Mouse (Mus musculus): ENCODE measurements around the gene Lad1. TPM values are rescaled to one million over a fixed set of nuclear protein-coding genes. Genes with fewer than 3 reads are reported as not detected.

The Lad1 gene
- polyA plus RNA-seq, 1 experiment: 0.46 TPM

- H3K4me2 ChIP-seq (ENCODE audit: low read depth): peak within 1 kb of the TSS; percentile 89
- peak within 1 kb of the TSS; percentile 42 for H3K4me3 ChIP-seq
- peaks cover 36% of the 10 kb centered on the region for H3K79me2 ChIP-seq (ENCODE audit: control insufficient read depth, insufficient read depth)
- TF ChIP-seq MAX (IDR thresholded peaks at IDR 0.05; ENCODE audit: low read depth) (no peak), MYOD1 (IDR thresholded peaks at IDR 0.05; ENCODE audit: control insufficient read depth in 1 of 3, insufficient read length in 2 of 3, low read depth in 2 of 3) (peak; percentile 39 to 85 (median 67)), TCF3 (IDR thresholded peaks at IDR 0.05; ENCODE audit: insufficient read length, low read depth) (peak; percentile 57), REST (IDR thresholded peaks at IDR 0.05; ENCODE audit: insufficient read depth, insufficient read length) (no peak), POLR2AphosphoS2 (IDR thresholded peaks at IDR 0.05; ENCODE audit: insufficient read length, low read depth) (peak; percentile 94), TCF12 (IDR thresholded peaks at IDR 0.05; ENCODE audit: insufficient read depth, poor library complexity, severe bottlenecking) (peak; percentile 87), USF1 (IDR thresholded peaks at IDR 0.05; ENCODE audit: low read depth) (no peak), CEBPB (IDR thresholded peaks at IDR 0.05; ENCODE audit: insufficient read depth, poor library complexity, severe bottlenecking) (no peak), POLR2A (IDR thresholded peaks at IDR 0.05; ENCODE audit: insufficient read length, low read depth) (peak; percentile 91), E2F4 (IDR thresholded peaks at IDR 0.05; ENCODE audit: insufficient read depth) (no peak), MYOG (IDR thresholded peaks at IDR 0.05; ENCODE audit: control insufficient read depth in 1 of 3, insufficient read depth in 1 of 3, insufficient read length in 2 of 3, low read depth in 2 of 3) (peak in 2 of 3 experiments; percentile 1 to 98), SRF (IDR thresholded peaks at IDR 0.05; ENCODE audit: control insufficient read depth, insufficient read length, low read depth) (peak; percentile 94)
- H3K27me3 ChIP-seq (ENCODE audit: control insufficient read depth, insufficient read depth, insufficient read length): no peaks in the 10 kb centered on the region
- H3K36me3 ChIP-seq (ENCODE audit: control insufficient read depth, insufficient read depth): peaks cover 15% of the 10 kb centered on the region
- no peak within 1 kb of the TSS for H3ac ChIP-seq (ENCODE audit: control insufficient read depth, insufficient read length)
Observed at GRCm38 (mm10) chr1:135835716-135836483, 17.5 kb downstream of the Lad1 start, which contains the start of gene Tnnt2. TSS of gene Tnnt2 (plus strand) at chr1:135836354.

DNA sequence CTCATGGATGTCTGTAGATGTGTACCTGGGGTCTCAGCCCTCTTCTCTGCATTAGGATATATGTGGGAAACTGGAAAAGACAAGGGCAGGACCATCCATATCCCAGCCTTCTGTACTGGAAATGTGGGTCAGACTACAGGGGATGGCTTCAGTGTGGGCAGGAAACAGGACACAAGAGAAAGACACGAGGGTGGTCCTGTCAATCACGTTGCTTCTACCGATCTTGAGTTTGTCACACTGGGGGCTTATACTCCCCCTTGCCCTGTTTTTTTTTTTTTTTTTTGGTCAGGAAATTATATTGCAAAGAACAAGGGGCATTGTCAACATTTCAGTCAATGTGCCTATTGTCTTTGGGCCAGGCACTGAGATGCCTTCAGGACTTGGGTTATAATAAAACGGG lies 20.2 kb downstream of the Lad1 start:
- peaks cover 48% of the 10 kb centered on the region for H3K79me2 ChIP-seq (ENCODE audit: control insufficient read depth, insufficient read depth)
- H3K36me3 ChIP-seq (ENCODE audit: control insufficient read depth, insufficient read depth): peaks cover 21% of the 10 kb centered on the region
- no peaks in the 10 kb centered on the region for H3K27me3 ChIP-seq (ENCODE audit: control insufficient read depth, insufficient read depth, insufficient read length)
- H3K4me3 ChIP-seq: peak overlapping the region; percentile 42
- peak overlapping the region; percentile 89 for H3K4me2 ChIP-seq (ENCODE audit: low read depth)
- H3ac ChIP-seq (ENCODE audit: control insufficient read depth, insufficient read length): no peak overlapping the region
- no peak for TF ChIP-seq MYOG (IDR thresholded peaks at IDR 0.05; ENCODE audit: control insufficient read depth in 1 of 3, insufficient read depth in 1 of 3, insufficient read length in 2 of 3, low read depth in 2 of 3)
- TF ChIP-seq SRF (IDR thresholded peaks at IDR 0.05; ENCODE audit: control insufficient read depth, insufficient read length, low read depth): no peak
- no peak for TF ChIP-seq REST (IDR thresholded peaks at IDR 0.05; ENCODE audit: insufficient read depth, insufficient read length)
- no peak for TF ChIP-seq POLR2A (IDR thresholded peaks at IDR 0.05; ENCODE audit: insufficient read length, low read depth)
- no peak for TF ChIP-seq MAX (IDR thresholded peaks at IDR 0.05; ENCODE audit: low read depth)
- no peak for TF ChIP-seq USF1 (IDR thresholded peaks at IDR 0.05; ENCODE audit: low read depth)
- no peak for TF ChIP-seq POLR2AphosphoS2 (IDR thresholded peaks at IDR 0.05; ENCODE audit: insufficient read length, low read depth)
- TF ChIP-seq E2F4 (IDR thresholded peaks at IDR 0.05; ENCODE audit: insufficient read depth): no peak

GRCm38 (mm10) chr1:135839065-135839464 lies 20.7 kb downstream of the Lad1 start:
- Histone ChIP-seq H3K4me3 (peak overlapping the region; percentile 42), H3K4me2 (ENCODE audit: low read depth) (peak overlapping the region; percentile 89), H3ac (ENCODE audit: control insufficient read depth, insufficient read length) (no peak overlapping the region), H3K27me3 (ENCODE audit: control insufficient read depth, insufficient read depth, insufficient read length) (no peaks in the 10 kb centered on the region), H3K79me2 (ENCODE audit: control insufficient read depth, insufficient read depth) (peaks cover 48% of the 10 kb centered on the region), H3K36me3 (ENCODE audit: control insufficient read depth, insufficient read depth) (peaks cover 21% of the 10 kb centered on the region)
- TF ChIP-seq USF1 (IDR thresholded peaks at IDR 0.05; ENCODE audit: low read depth) (no peak), MYOD1 (IDR thresholded peaks at IDR 0.05; ENCODE audit: control insufficient read depth in 1 of 3, insufficient read length in 2 of 3, low read depth in 2 of 3) (no peak), POLR2A (IDR thresholded peaks at IDR 0.05; ENCODE audit: insufficient read length, low read depth) (peak; percentile 19), REST (IDR thresholded peaks at IDR 0.05; ENCODE audit: insufficient read depth, insufficient read length) (no peak)

GRCm38 (mm10) chr1:135840675-135841395 lies 22.4 kb downstream of the Lad1 start:
- Histone ChIP-seq H3K27me3 (ENCODE audit: control insufficient read depth, insufficient read depth, insufficient read length) (no peaks in the 10 kb centered on the region), H3ac (ENCODE audit: control insufficient read depth, insufficient read length) (no peak overlapping the region), H3K4me3 (no peak overlapping the region), H3K79me2 (ENCODE audit: control insufficient read depth, insufficient read depth) (peaks cover 58% of the 10 kb centered on the region), H3K36me3 (ENCODE audit: control insufficient read depth, insufficient read depth) (peaks cover 21% of the 10 kb centered on the region), H3K4me2 (ENCODE audit: low read depth) (peak overlapping the region; percentile 89)
- TF ChIP-seq MAX (IDR thresholded peaks at IDR 0.05; ENCODE audit: low read depth): no peak
- TF ChIP-seq POLR2AphosphoS2 (IDR thresholded peaks at IDR 0.05; ENCODE audit: insufficient read length, low read depth): peak; percentile 62
- no peak for TF ChIP-seq TCF3 (IDR thresholded peaks at IDR 0.05; ENCODE audit: insufficient read length, low read depth)
- TF ChIP-seq MYOG (IDR thresholded peaks at IDR 0.05; ENCODE audit: control insufficient read depth in 1 of 3, insufficient read depth in 1 of 3, insufficient read length in 2 of 3, low read depth in 2 of 3): no peak
- TF ChIP-seq E2F4 (IDR thresholded peaks at IDR 0.05; ENCODE audit: insufficient read depth): no peak
- TF ChIP-seq POLR2A (IDR thresholded peaks at IDR 0.05; ENCODE audit: insufficient read length, low read depth): peak; percentile 27
- TF ChIP-seq TCF12 (IDR thresholded peaks at IDR 0.05; ENCODE audit: insufficient read depth, poor library complexity, severe bottlenecking): no peak
